Comparison of ENCODE assay signal across 13 mouse cellular contexts in genomic region chr12:105521170-105521762, GRCm38 (mm10). TPM values are rescaled to one million over a fixed set of nuclear protein-coding genes. Genes with fewer than 3 reads are reported as not detected.
A peak's percentile ranks its signal among the peaks of the same experiment; 100 is the strongest.
DNase-seq lines count a peak whose midpoint lies in the region; ATAC-seq lines count a peak whose summit lies in the region.
"Had no signal": no experiment of that assay in that cellular context is flagged by ENCODE, and none has a peak within 500 bp of the region (broad histone marks: within the 10 kb centered on the region; RNA-seq: fewer than 3 reads in every experiment).

No protein-coding gene starts in this region.

- WGBS in kidney, embryonic 14.5 days, result 39% methylated on average over 15 of the region's 15 CpGs
- whole genome bisulfite sequencing in midbrain, embryonic 14.5 days, result 76% methylated on average over 15 of the region's 15 CpGs
- 80% methylated on average over 15 of the region's 15 CpGs for WGBS in midbrain, embryonic 11.5 days
- 44% methylated on average over 15 of the region's 15 CpGs for whole genome bisulfite sequencing in stomach, embryonic 15.5 days

- no peaks in the 10 kb centered on the region for H3K4me1 ChIP-seq in kidney, embryonic 14.5 days (ENCODE audit: control insufficient read depth, insufficient read depth, low read length)
- no peaks in the 10 kb centered on the region for H3K4me1 ChIP-seq in midbrain, embryonic 14.5 days (ENCODE audit: control insufficient read depth, insufficient read depth, low read length)
- no peaks in the 10 kb centered on the region for H3K4me1 ChIP-seq in midbrain, embryonic 11.5 days (ENCODE audit: control insufficient read depth, insufficient read depth, low read length)
- H3K4me1 ChIP-seq in stomach, embryonic 15.5 days, result peaks cover 10% of the 10 kb centered on the region
- H3K4me1 ChIP-seq: liver, embryonic 12.5 days had no signal

- no peaks in the 10 kb centered on the region for H3K27me3 ChIP-seq in kidney, embryonic 14.5 days (ENCODE audit: control insufficient read depth, insufficient read depth, low read length)
- H3K27me3 ChIP-seq in midbrain, embryonic 14.5 days (ENCODE audit: control insufficient read depth, insufficient read depth, low read length), result no peaks in the 10 kb centered on the region
- H3K27me3 ChIP-seq in midbrain, embryonic 11.5 days (ENCODE audit: control insufficient read depth, insufficient read depth, low read length), result no peaks in the 10 kb centered on the region
- no peaks in the 10 kb centered on the region for H3K27me3 ChIP-seq in stomach, embryonic 15.5 days (replicated peaks)
- H3K27me3 ChIP-seq: hindbrain, embryonic 15.5 days; liver, embryonic 12.5 days had no signal

- DNase-seq in adrenal gland, postnatal 10 days, result peak; percentile 21
- no peak for DNase-seq in adrenal gland, postnatal 4 days (ENCODE audit: low spot score in 2 of 2)
- DNase-seq in kidney, postnatal 36 days, result no peak
- DNase-seq in midbrain, embryonic 14.5 days, result peak; percentile 35
- no peak for DNase-seq in midbrain, embryonic 11.5 days (ENCODE audit: low spot score, missing footprints)
- DNase-seq: cerebellum, adult 9-11 months; thymus, postnatal 36 days had no signal

- no peak overlapping the region for H3K4me3 ChIP-seq in kidney, embryonic 14.5 days (ENCODE audit: low read length)
- H3K4me3 ChIP-seq in midbrain, embryonic 14.5 days (replicated peaks; ENCODE audit: low read depth, low read length), result no peak overlapping the region
- H3K4me3 ChIP-seq in midbrain, embryonic 11.5 days (ENCODE audit: low read depth, low read length), result no peak overlapping the region
- H3K4me3 ChIP-seq in stomach, embryonic 15.5 days (replicated peaks), result no peak overlapping the region
- H3K4me3 ChIP-seq: hindbrain, embryonic 15.5 days; liver, embryonic 12.5 days had no signal

- ATAC-seq in kidney, embryonic 14.5 days (ENCODE audit: low FRiP score, low TSS enrichment), result peak; percentile 73; the same call in 1 of the 2 replicates
- ATAC-seq in midbrain, embryonic 14.5 days (ENCODE audit: low FRiP score, low TSS enrichment), result no peak
- no peak for ATAC-seq in midbrain, embryonic 11.5 days (ENCODE audit: low FRiP score)
- peak; percentile 44; the same call in 1 of the 2 replicates for ATAC-seq in stomach, embryonic 15.5 days (ENCODE audit: insufficient read depth, low FRiP score, low read depth)
- ATAC-seq in erythroid progenitor cell, adult 5-6 weeks (replicated peaks; ENCODE audit: low FRiP score, poor library complexity, severe bottlenecking), result no peak
- ATAC-seq: liver, embryonic 12.5 days had no signal

- no peak overlapping the region for H3K27ac ChIP-seq in kidney, embryonic 14.5 days (ENCODE audit: low read depth, low read length)
- no peak overlapping the region for H3K27ac ChIP-seq in midbrain, embryonic 14.5 days (replicated peaks; ENCODE audit: low read depth, low read length)
- no peak overlapping the region for H3K27ac ChIP-seq in midbrain, embryonic 11.5 days (ENCODE audit: low read depth, low read length)
- H3K27ac ChIP-seq in stomach, embryonic 15.5 days, result peak overlapping the region; percentile 2; the same call in 1 of the 2 replicates
- H3K27ac ChIP-seq: hindbrain, embryonic 15.5 days; liver, embryonic 12.5 days had no signal

- no peak overlapping the region for H3K4me2 ChIP-seq in kidney, embryonic 14.5 days (replicated peaks; ENCODE audit: low read depth, low read length)
- no peak overlapping the region for H3K4me2 ChIP-seq in midbrain, embryonic 14.5 days (ENCODE audit: low read length)
- H3K4me2 ChIP-seq in midbrain, embryonic 11.5 days, result no peak overlapping the region
- H3K4me2 ChIP-seq in stomach, embryonic 15.5 days, result no peak overlapping the region
- H3K4me2 ChIP-seq: hindbrain, embryonic 15.5 days; liver, embryonic 12.5 days had no signal

- H3K9me3 ChIP-seq in kidney, embryonic 14.5 days (ENCODE audit: control insufficient read depth, low read length), result peaks cover 2% of the 10 kb centered on the region; the same call in 1 of the 2 replicates
- H3K9me3 ChIP-seq in midbrain, embryonic 14.5 days (ENCODE audit: control insufficient read depth, low read length), result no peaks in the 10 kb centered on the region
- H3K9me3 ChIP-seq in midbrain, embryonic 11.5 days (ENCODE audit: control insufficient read depth, low read length), result no peaks in the 10 kb centered on the region
- no peaks in the 10 kb centered on the region for H3K9me3 ChIP-seq in stomach, embryonic 15.5 days
- H3K9me3 ChIP-seq: hindbrain, embryonic 15.5 days; liver, embryonic 12.5 days had no signal

- no peaks in the 10 kb centered on the region for H3K36me3 ChIP-seq in kidney, embryonic 14.5 days (ENCODE audit: control insufficient read depth, insufficient read depth, low read length)
- H3K36me3 ChIP-seq in midbrain, embryonic 14.5 days (ENCODE audit: control insufficient read depth, insufficient read depth, low read length), result no peaks in the 10 kb centered on the region
- no peaks in the 10 kb centered on the region for H3K36me3 ChIP-seq in midbrain, embryonic 11.5 days (ENCODE audit: control insufficient read depth, insufficient read depth, low read length)
- no peaks in the 10 kb centered on the region for H3K36me3 ChIP-seq in stomach, embryonic 15.5 days
- H3K36me3 ChIP-seq: hindbrain, embryonic 15.5 days; liver, embryonic 12.5 days had no signal

- no peak overlapping the region for H3K9ac ChIP-seq in kidney, embryonic 14.5 days (ENCODE audit: low read depth, low read length)
- no peak overlapping the region for H3K9ac ChIP-seq in midbrain, embryonic 14.5 days (replicated peaks; ENCODE audit: low read length)
- H3K9ac ChIP-seq in midbrain, embryonic 11.5 days (ENCODE audit: low read length), result no peak overlapping the region
- no peak overlapping the region for H3K9ac ChIP-seq in stomach, embryonic 15.5 days
- H3K9ac ChIP-seq: hindbrain, embryonic 15.5 days; liver, embryonic 12.5 days had no signal

RNA-seq across cellular contexts. Expression of gene Bdkrb2, which starts 41.8 kb away (rescaled TPM):
- 10 to 100 TPM in 1 of 2 experiments, 1 to 10 TPM in 1; 7.4 to 11.6 TPM for total RNA-seq in adrenal gland, postnatal 10 days (2021)
- total RNA-seq in adrenal gland, postnatal 4 days (2021), result 10 to 100 TPM in 1 of 2 experiments, 1 to 10 TPM in 1; 9.6 to 10.7 TPM
- 0.12 and 0.14 TPM in 2 replicates for polyA plus RNA-seq in kidney, embryonic 14.5 days (2014; fragmentation: Nextera tagmentation; extraction: Ambion mirVana)
- polyA plus RNA-seq in midbrain, embryonic 14.5 days (2014; fragmentation: Nextera tagmentation; extraction: Ambion mirVana), result 0.36 and 0.49 TPM in 2 replicates
- 0.10 and 0.12 TPM in 2 replicates for polyA plus RNA-seq in midbrain, embryonic 11.5 days (2014; fragmentation: Nextera tagmentation; extraction: Ambion mirVana)
- polyA plus RNA-seq in stomach, embryonic 15.5 days (2015; fragmentation: Nextera tagmentation; extraction: Ambion mirVana), result 3.5 TPM in 2 replicates
- not detected in 2 replicates for total RNA-seq in erythroid progenitor cell, adult 5-6 weeks (2015; ENCODE audit: low replicate concordance)
- total RNA-seq in erythroid progenitor cell, adult 5-6 weeks (2017; ENCODE audit: low replicate concordance), result not detected in 2 replicates
- total RNA-seq: megakaryocyte-erythroid progenitor cell, adult 5-6 weeks had no signal
- polyA plus RNA-seq: liver, embryonic 12.5 days had no signal

Comparison
In these comparisons a context has a peak if more than half of its experiments do, and no peak if none do; other contexts are left out.
1. DNase-seq: peak in adrenal gland, postnatal 10 days (single experiment) and midbrain, embryonic 14.5 days (single experiment); none in adrenal gland, postnatal 4 days (0 of 2), kidney, postnatal 36 days (0 of 2) and midbrain, embryonic 11.5 days (single experiment).
2. ATAC-seq: peak in kidney, embryonic 14.5 days (single experiment) and stomach, embryonic 15.5 days (single experiment); none in midbrain, embryonic 14.5 days (single experiment), midbrain, embryonic 11.5 days (single experiment) and erythroid progenitor cell, adult 5-6 weeks (single experiment).